14 mouse cellular contexts compared by ENCODE assay signal in genomic region chr7:64610875-64611274, GRCm38 (mm10).
DNase-seq lines count a peak whose midpoint lies in the region; ATAC-seq and TF ChIP-seq lines count a peak whose summit lies in the region.
"Had no signal": no experiment of that assay in that cellular context is flagged by ENCODE, and none has a peak within 500 bp of the region (broad histone marks: within the 10 kb centered on the region; RNA-seq: fewer than 3 reads in every experiment).

No protein-coding gene starts in this region.

- no peak overlapping the region for H3K27ac ChIP-seq in kidney, embryonic 14.5 days (ENCODE audit: low read depth, low read length)
- H3K27ac ChIP-seq in bone marrow, adult 2 months (ENCODE audit: control insufficient read depth, insufficient read depth, low read depth, low read length, poor library complexity) = no peak overlapping the region
- H3K27ac ChIP-seq: limb, embryonic 10.5 days; neural tube, embryonic 13.5 days had no signal

- TF ChIP-seq CTCF in E14TG2a.4 (conservative IDR thresholded peaks at IDR 0.05; ENCODE audit: low read length) = peak; percentile 44
- 0 out of 2 replicates have a peak, but pooled peaks have one; percentile 11 for TF ChIP-seq CTCF in bone marrow, adult 2 months (IDR thresholded peaks at IDR 0.05; ENCODE audit: control insufficient read depth, insufficient read depth, low read length)

- H3K36me3 ChIP-seq in kidney, embryonic 14.5 days (ENCODE audit: control insufficient read depth, insufficient read depth, low read length) = no peaks in the 10 kb centered on the region
- H3K36me3 ChIP-seq in E14TG2a.4 (ENCODE audit: insufficient read depth, low read length) = no peaks in the 10 kb centered on the region
- H3K36me3 ChIP-seq: G1E; limb, embryonic 10.5 days had no signal

- H3K27me3 ChIP-seq in kidney, embryonic 14.5 days (ENCODE audit: control insufficient read depth, insufficient read depth, low read length) = no peaks in the 10 kb centered on the region
- no peaks in the 10 kb centered on the region for H3K27me3 ChIP-seq in E14TG2a.4 (ENCODE audit: insufficient read depth, low read length)
- H3K27me3 ChIP-seq: megakaryocyte, embryonic 14.5 days; neural tube, embryonic 13.5 days had no signal

- H3K4me1 ChIP-seq in kidney, embryonic 14.5 days (ENCODE audit: control insufficient read depth, insufficient read depth, low read length) = no peaks in the 10 kb centered on the region
- no peaks in the 10 kb centered on the region for H3K4me1 ChIP-seq in E14TG2a.4 (replicated peaks; ENCODE audit: low read depth, low read length)
- no peaks in the 10 kb centered on the region for H3K4me1 ChIP-seq in bone marrow, adult 2 months (ENCODE audit: control insufficient read depth, insufficient read depth, low read length)
- H3K4me1 ChIP-seq: limb, embryonic 10.5 days; megakaryocyte, embryonic 14.5 days; neural tube, embryonic 13.5 days had no signal

- 70% methylated on average over 4 of the region's 4 CpGs for WGBS in kidney, embryonic 14.5 days
- 62% methylated on average over 4 of the region's 4 CpGs for WGBS in bone marrow, adult 2 months

- no peak for ATAC-seq in kidney, embryonic 14.5 days (ENCODE audit: low FRiP score, low TSS enrichment)

- peak; percentile 46 to 63 for DNase-seq in cerebellum, postnatal 25 days
- DNase-seq in cerebellum, adult 11-12 months = no peak
- DNase-seq in kidney, postnatal 4 days = peak; percentile 13 to 16
- DNase-seq in c-Kit-positive CD71-positive TER-119-positive erythroid progenitor cells, embryonic 14.5 days (ENCODE audit: low spot score) = no peak
- DNase-seq in kidney, adult 9 months = no peak
- DNase-seq: gastrocnemius, postnatal 36 days; right cerebral cortex, postnatal 25 days had no signal

- H3K4me3 ChIP-seq in kidney, embryonic 14.5 days (ENCODE audit: low read length) = no peak overlapping the region
- no peak overlapping the region for H3K4me3 ChIP-seq in E14TG2a.4 (replicated peaks; ENCODE audit: low read length)
- no peak overlapping the region for H3K4me3 ChIP-seq in bone marrow, adult 2 months (replicated peaks; ENCODE audit: control insufficient read depth, low read depth, low read length)
- H3K4me3 ChIP-seq: limb, embryonic 10.5 days; megakaryocyte, embryonic 14.5 days; neural tube, embryonic 13.5 days had no signal

- no peak overlapping the region for H3K9ac ChIP-seq in kidney, embryonic 14.5 days (ENCODE audit: low read depth, low read length)
- H3K9ac ChIP-seq: neural tube, embryonic 13.5 days had no signal

- H3K4me2 ChIP-seq in kidney, embryonic 14.5 days (replicated peaks; ENCODE audit: low read depth, low read length) = no peak overlapping the region
- H3K4me2 ChIP-seq: neural tube, embryonic 13.5 days had no signal

- TF ChIP-seq POLR2A in bone marrow, adult 2 months (IDR thresholded peaks at IDR 0.05; ENCODE audit: borderline replicate concordance, control insufficient read depth, low read depth, low read length) = no peak

- H3K9me3 ChIP-seq in kidney, embryonic 14.5 days (ENCODE audit: control insufficient read depth, low read length) = no peaks in the 10 kb centered on the region
- no peaks in the 10 kb centered on the region for H3K9me3 ChIP-seq in E14TG2a.4 (ENCODE audit: low read length)
- H3K9me3 ChIP-seq: limb, embryonic 10.5 days; neural tube, embryonic 13.5 days had no signal

Comparison
In these comparisons a context has a peak if more than half of its experiments do, and no peak if none do; other contexts are left out.
1. DNase-seq: peak in cerebellum, postnatal 25 days (2 of 2) and kidney, postnatal 4 days (2 of 2); none in cerebellum, adult 11-12 months (single experiment), c-Kit-positive CD71-positive TER-119-positive erythroid progenitor cells, embryonic 14.5 days (single experiment) and kidney, adult 9 months (single experiment).